Mouse (Mus musculus): ENCODE measurements around the gene Folr2. TPM values are rescaled to one million over a fixed set of nuclear protein-coding genes. Genes with fewer than 3 reads are reported as not detected.

Folr2 gene
- polyA plus RNA-seq, 1 experiment: 84.6 TPM

DNA sequence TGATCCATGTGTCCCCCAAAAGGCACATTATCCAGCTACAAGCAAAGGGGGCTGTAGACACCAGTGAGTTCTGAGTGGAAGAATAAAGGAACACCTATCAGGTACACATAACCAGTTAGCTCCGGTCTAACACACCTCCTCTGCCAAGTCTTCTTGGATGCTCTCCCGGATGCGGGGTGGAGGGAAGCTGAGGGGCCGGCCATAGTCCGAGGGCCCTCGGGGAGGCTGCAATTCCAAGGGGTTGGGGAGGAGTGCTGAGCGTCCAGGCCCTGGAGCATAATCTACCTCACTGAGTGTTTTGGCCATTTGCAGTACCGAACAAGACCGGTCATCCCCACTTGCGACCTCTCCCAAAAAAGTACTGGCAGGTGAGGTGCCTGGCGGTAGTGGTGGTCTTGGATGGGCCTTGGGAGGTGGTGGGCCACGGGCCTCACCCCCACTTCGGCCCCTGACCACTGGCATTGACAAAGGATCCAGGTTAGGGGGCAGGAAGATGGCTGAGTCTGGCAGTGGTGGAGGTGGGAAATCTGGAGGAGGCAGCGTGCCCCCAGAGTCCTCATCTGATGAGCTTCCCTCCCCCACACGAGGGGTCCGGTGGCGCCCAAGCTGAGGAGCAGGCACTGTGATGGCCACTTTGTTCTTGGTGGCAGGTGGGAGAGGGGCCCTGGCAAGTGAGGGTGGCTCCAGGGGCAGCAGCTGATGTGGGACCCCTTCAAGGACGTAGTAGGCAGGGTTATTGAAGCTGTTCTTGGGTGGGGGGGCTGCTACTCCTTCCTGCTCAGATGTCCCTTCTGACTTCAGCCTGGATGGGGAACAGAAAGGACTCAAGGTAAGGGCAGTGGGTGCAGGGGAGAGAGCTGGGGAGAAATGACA is 33.0 kb downstream of the Folr2 start:
- no peak for DNase-seq (ENCODE audit: low read depth)

DNA sequence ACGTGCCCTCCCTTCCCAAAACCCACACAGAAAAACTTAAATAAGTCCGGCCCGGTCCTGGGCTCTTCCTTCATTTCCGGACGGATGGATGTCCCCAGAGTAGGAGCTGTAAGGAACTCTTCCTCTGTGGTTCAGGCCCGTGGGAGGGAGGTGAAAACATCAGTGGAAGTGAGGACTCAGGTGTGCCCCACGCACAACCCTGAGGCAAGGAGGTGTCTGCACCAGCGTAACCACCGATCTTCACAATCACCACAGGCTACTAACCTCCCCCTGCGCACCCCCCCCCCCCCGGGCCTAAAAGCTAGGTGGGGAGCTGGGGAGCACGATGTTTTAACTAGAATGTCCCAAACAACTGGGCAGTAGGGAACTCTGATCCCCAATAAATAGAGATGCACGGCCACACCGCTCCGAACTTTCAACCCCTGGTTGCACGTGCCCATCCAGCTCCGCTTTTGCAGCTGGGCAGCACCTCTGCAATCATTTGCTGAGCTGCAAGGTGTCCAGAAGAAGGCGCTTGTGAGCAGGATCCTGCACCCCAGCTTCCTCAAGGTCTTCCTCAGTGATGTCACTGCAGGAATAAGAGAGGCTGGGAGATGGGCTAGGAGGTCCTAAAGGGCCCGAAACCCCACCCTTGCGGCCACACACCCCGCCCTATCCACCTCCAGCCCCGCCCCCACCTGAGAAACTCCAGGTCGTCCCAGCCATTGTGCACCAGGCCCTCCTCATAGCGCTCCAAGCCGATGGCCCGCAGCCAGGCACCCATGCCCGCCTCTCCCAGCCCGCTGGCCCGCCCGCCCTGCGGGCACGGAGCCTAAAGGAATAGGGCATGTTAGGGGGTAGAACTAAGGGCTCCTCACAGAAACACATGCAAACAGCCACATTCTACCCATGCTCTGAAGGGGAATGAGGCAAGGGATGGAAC is 33.9 kb downstream of the Folr2 start:
- DNase-seq (ENCODE audit: low read depth): no peak

DNA sequence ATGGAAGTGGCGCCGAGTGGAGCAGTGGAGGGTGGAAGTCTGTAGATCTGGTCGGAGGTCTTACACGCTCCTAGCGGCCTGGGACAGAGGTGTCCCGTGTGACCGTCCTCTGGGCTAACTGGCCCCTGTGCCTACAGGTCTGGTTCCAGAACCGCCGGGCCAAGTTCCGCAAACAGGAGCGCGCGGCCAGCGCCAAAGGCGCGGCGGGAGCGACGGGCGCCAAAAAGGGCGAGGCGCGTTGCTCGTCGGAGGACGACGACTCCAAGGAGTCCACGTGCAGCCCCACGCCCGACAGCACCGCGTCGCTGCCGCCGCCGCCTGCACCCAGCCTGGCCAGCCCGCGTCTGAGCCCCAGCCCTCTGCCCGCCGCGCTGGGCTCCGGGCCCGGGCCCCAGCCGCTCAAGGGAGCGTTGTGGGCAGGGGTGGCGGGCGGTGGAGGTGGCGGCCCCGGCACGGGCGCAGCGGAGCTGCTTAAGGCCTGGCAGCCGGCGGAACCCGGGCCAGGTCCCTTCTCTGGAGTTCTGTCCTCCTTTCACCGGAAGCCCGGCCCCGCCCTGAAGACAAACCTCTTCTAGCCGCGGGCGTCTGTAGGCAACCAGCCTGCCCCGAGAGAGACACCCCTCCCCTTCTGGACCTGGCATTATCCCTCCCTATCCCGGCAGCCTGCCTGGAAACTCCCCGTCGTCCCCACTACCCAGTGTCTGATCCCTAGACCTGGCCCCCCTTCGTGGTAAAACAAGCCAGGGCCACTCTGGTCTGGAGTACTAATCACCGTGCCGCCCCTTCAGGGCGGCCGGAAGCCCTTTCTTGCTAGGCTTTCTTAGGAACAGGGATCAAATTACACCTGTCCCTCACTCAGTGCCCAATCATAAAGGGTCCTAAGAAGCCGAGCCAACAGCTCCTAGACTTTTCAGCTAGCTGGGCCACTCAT is 35.2 kb downstream of the Folr2 start:
- no peak for DNase-seq (ENCODE audit: low read depth)

DNA sequence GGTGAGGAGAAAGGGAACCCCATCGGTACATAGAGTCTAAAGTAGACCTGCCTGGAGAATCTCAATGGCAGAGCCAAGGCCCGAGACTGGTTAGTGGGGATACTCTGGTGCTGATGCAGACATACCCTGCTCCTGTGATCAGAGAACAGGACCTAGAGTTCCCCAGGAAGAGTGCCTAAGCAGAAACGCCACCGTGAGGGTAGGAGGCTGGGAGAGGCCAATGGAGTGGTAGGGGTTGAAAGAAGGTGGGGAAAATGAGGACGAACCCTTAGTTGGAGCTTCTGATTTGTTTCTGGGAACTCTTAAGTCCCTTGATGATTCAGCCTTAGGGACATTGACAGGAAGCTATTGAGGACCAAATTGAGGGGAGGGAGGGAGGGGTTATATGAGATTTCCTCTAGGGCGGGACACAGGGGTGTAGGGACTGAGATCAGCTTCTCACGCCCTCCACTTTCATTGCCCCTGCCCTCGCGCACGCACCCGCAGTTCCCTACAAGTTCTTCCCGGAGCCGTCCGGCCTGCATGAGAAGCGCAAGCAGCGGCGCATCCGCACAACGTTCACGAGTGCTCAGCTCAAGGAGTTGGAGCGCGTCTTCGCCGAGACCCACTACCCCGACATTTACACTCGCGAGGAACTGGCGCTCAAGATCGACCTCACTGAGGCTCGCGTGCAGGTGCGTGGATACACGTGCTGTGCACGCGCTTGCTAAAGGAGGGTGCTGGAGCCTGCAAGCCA is 36.5 kb downstream of the Folr2 start:
- DNase-seq (ENCODE audit: low read depth): no peak

DNA sequence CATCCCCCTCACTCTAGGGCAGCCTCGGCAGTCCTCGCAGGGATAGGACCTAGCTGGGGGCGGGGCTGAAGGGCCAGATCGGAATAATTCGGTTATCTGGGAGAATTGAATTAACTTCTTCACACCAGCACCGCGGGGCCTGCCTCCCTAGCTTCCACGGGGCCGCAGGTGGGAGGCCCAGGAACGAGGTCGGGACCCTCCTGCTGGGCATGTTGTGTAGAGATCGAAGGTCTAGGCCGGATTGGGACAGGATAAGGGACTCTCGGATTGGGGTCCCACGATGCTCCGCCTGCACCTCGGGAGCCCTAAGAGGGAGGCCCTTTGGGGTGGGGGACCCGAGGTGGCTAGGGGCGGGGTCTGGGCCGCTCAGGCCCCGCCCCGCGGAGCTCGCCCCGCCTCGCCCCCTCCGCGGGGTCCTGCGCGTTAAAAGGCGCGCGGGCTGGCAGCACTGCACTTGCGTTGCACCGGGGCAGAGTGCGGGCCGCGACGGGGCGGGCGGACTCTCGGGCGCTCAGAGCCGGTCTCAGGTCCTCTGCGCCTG is 39.1 kb downstream of the Folr2 start, which contains the start of gene Phox2a:
Gene Phox2a, plus strand, starts transcription at position 453 of the 541 bp plus-strand sequence.
- no peak for DNase-seq (ENCODE audit: low read depth)

Other genes starting within 250 kb of the Folr2 start
- gene Clpb, start 193.6 kb downstream of the Folr2 start, polyA plus RNA-seq (2012; rRNA removed): 43.0 and 61.1 TPM in 2 replicates
- gene Phox2a, start 38.9 kb downstream of the Folr2 start, polyA plus RNA-seq (2012; rRNA removed): 0.11 TPM in 1 of 2 replicates, not detected in the other
- gene Inppl1, start 19.0 kb downstream of the Folr2 start, polyA plus RNA-seq (2012; rRNA removed): 70.0 and 73.6 TPM in 2 replicates
- gene Anapc15, start 6.5 kb upstream of the Folr2 start, polyA plus RNA-seq (2012; rRNA removed): 34.0 and 53.7 TPM in 2 replicates
- 48.0 and 81.3 TPM in 2 replicates for gene Folr1, start 13.6 kb upstream of the Folr2 start, polyA plus RNA-seq (2012; rRNA removed)
- 318 and 389 TPM in 2 replicates for gene Lamtor1, start 48.7 kb upstream of the Folr2 start, polyA plus RNA-seq (2012; rRNA removed)
- gene Tomt, start 49.2 kb upstream of the Folr2 start, polyA plus RNA-seq (2012; rRNA removed): 1.3 and 2.0 TPM in 2 replicates
- gene Lrrc51, start 76.7 kb upstream of the Folr2 start, polyA plus RNA-seq (2012; rRNA removed): 53.1 and 61.5 TPM in 2 replicates
- gene Numa1, start 76.9 kb upstream of the Folr2 start, polyA plus RNA-seq (2012; rRNA removed): 71.4 and 81.8 TPM in 2 replicates
- gene Il18bp, start 161.5 kb upstream of the Folr2 start, polyA plus RNA-seq (2012; rRNA removed): 13.5 and 19.7 TPM in 2 replicates
- 59.9 and 61.7 TPM in 2 replicates for gene Rnf121, start 208.3 kb upstream of the Folr2 start, polyA plus RNA-seq (2012; rRNA removed)
- 14.4 and 17.2 TPM in 2 replicates for gene Xndc1, start 208.3 kb upstream of the Folr2 start, polyA plus RNA-seq (2012; rRNA removed)
- 2.7 and 3.0 TPM in 2 replicates for gene Xntrpc, start 208.5 kb upstream of the Folr2 start, polyA plus RNA-seq (2012; rRNA removed)
- gene Trpc2, start 225.9 kb upstream of the Folr2 start, polyA plus RNA-seq (2012; rRNA removed): not detected in 2 replicates
- 0.43 TPM in 1 of 2 replicates, not detected in the other for gene Art1, start 244.5 kb upstream of the Folr2 start, polyA plus RNA-seq (2012; rRNA removed)

Measured in gonadal fat pad, adult 2 months (tissue).